Mouse (Mus musculus): ENCODE measurements around the gene Psma5. TPM values are rescaled to one million over a fixed set of nuclear protein-coding genes. Genes with fewer than 3 reads are reported as not detected.
"Not testable (repeated sequence)": the region's sequence is repeated elsewhere in the genome, so short reads cannot be mapped to it uniquely, and the experiment has no call there.

Gene Psma5
- polyA plus RNA-seq, 1 experiment = 55.0 TPM

- not testable (repeated sequence) for DNase-seq; H3K4me3 ChIP-seq (ENCODE audit: insufficient read depth, low read depth, low read length); H3K27ac ChIP-seq (ENCODE audit: insufficient read depth, low read depth, low read length); H3K27me3 ChIP-seq (replicated peaks; ENCODE audit: control insufficient read depth, insufficient read depth, low read length); H3K4me1 ChIP-seq (ENCODE audit: control insufficient read depth, insufficient read depth, low read length); H3K36me3 ChIP-seq (ENCODE audit: control insufficient read depth, insufficient read depth, low read length)
- 0 out of 2 replicates have a peak, but pooled peaks have one; percentile 11 for TF ChIP-seq CTCF (conservative IDR thresholded peaks at IDR 0.05; ENCODE audit: insufficient read depth, insufficient read length, low read depth, low read length)
- WGBS = 92% methylated on average over 4 of the region's 4 CpGs
These were observed 19.1 kb upstream of the Psma5 start for GRCm38 (mm10) chr3:108237474-108238102.

GRCm38 (mm10) chr3:108241243-108241839 is 15.4 kb upstream of the Psma5 start:
- no peak overlapping the region for H3K27ac ChIP-seq (ENCODE audit: insufficient read depth, low read depth, low read length)
- no peak for DNase-seq
- no peaks in the 10 kb centered on the region for H3K36me3 ChIP-seq (ENCODE audit: control insufficient read depth, insufficient read depth, low read length)
- no peaks in the 10 kb centered on the region for H3K27me3 ChIP-seq (replicated peaks; ENCODE audit: control insufficient read depth, insufficient read depth, low read length)
- H3K4me1 ChIP-seq (ENCODE audit: control insufficient read depth, insufficient read depth, low read length) = no peaks in the 10 kb centered on the region
- TF ChIP-seq POLR2A (IDR thresholded peaks at IDR 0.05; ENCODE audit: low read depth, low read length) (no peak), CTCF (conservative IDR thresholded peaks at IDR 0.05; ENCODE audit: insufficient read depth, insufficient read length, low read depth, low read length) (no peak)
- H3K4me3 ChIP-seq (ENCODE audit: insufficient read depth, low read depth, low read length) = no peak overlapping the region
- WGBS = 88% methylated on average over 3 of the region's 3 CpGs

GRCm38 (mm10) chr3:108246857-108247256 is 9.9 kb upstream of the Psma5 start:
- no peak for DNase-seq
- WGBS = 79% methylated on average over 2 of the region's 2 CpGs
- no peak overlapping the region for H3K27ac ChIP-seq (ENCODE audit: insufficient read depth, low read depth, low read length)
- H3K36me3 ChIP-seq (ENCODE audit: control insufficient read depth, insufficient read depth, low read length) = no peaks in the 10 kb centered on the region
- no peaks in the 10 kb centered on the region for H3K4me1 ChIP-seq (ENCODE audit: control insufficient read depth, insufficient read depth, low read length)
- H3K4me3 ChIP-seq (ENCODE audit: insufficient read depth, low read depth, low read length) = no peak overlapping the region
- H3K27me3 ChIP-seq (replicated peaks; ENCODE audit: control insufficient read depth, insufficient read depth, low read length) = no peaks in the 10 kb centered on the region
- TF ChIP-seq POLR2A (IDR thresholded peaks at IDR 0.05; ENCODE audit: low read depth, low read length) = no peak

- TF ChIP-seq POLR2A (IDR thresholded peaks at IDR 0.05; ENCODE audit: low read depth, low read length) (no peak), CTCF (conservative IDR thresholded peaks at IDR 0.05; ENCODE audit: insufficient read depth, insufficient read length, low read depth, low read length) (no peak)
- Histone ChIP-seq H3K27ac (ENCODE audit: insufficient read depth, low read depth, low read length) (no peak overlapping the region), H3K27me3 (replicated peaks; ENCODE audit: control insufficient read depth, insufficient read depth, low read length) (no peaks in the 10 kb centered on the region), H3K4me1 (ENCODE audit: control insufficient read depth, insufficient read depth, low read length) (no peaks in the 10 kb centered on the region), H3K36me3 (ENCODE audit: control insufficient read depth, insufficient read depth, low read length) (no peaks in the 10 kb centered on the region), H3K4me3 (ENCODE audit: insufficient read depth, low read depth, low read length) (peak overlapping the region; percentile 81)
- 31% methylated on average over 3 of the region's 3 CpGs for WGBS
- no peak for DNase-seq
These were observed 1.2 kb downstream of the Psma5 start for GRCm38 (mm10) chr3:108257831-108258500.

GRCm38 (mm10) chr3:108259319-108259718 is 2.6 kb downstream of the Psma5 start:
- Histone ChIP-seq H3K27ac (ENCODE audit: insufficient read depth, low read depth, low read length) (no peak overlapping the region), H3K27me3 (replicated peaks; ENCODE audit: control insufficient read depth, insufficient read depth, low read length) (no peaks in the 10 kb centered on the region), H3K4me1 (ENCODE audit: control insufficient read depth, insufficient read depth, low read length) (no peaks in the 10 kb centered on the region; the same call in 1 of the 2 replicates), H3K4me3 (ENCODE audit: insufficient read depth, low read depth, low read length) (no peak overlapping the region), H3K36me3 (ENCODE audit: control insufficient read depth, insufficient read depth, low read length) (peaks cover 1% of the 10 kb centered on the region; the same call in 1 of the 2 replicates)
- WGBS = 63% methylated on average over 3 of the region's 3 CpGs
- DNase-seq = no peak
- no peak for TF ChIP-seq CTCF (conservative IDR thresholded peaks at IDR 0.05; ENCODE audit: insufficient read depth, insufficient read length, low read depth, low read length)
- TF ChIP-seq POLR2A (IDR thresholded peaks at IDR 0.05; ENCODE audit: low read depth, low read length) = no peak

GRCm38 (mm10) chr3:108279495-108279894 is 22.8 kb downstream of the Psma5 start:
- H3K27me3 ChIP-seq (replicated peaks; ENCODE audit: control insufficient read depth, insufficient read depth, low read length); H3K27ac ChIP-seq (ENCODE audit: insufficient read depth, low read depth, low read length); H3K4me1 ChIP-seq (ENCODE audit: control insufficient read depth, insufficient read depth, low read length); H3K36me3 ChIP-seq (ENCODE audit: control insufficient read depth, insufficient read depth, low read length); DNase-seq; H3K4me3 ChIP-seq (ENCODE audit: insufficient read depth, low read depth, low read length): not testable (repeated sequence)
- WGBS = 75% methylated on average over 5 of the region's 5 CpGs

GRCm38 (mm10) chr3:108282401-108283240 is 25.9 kb downstream of the Psma5 start:
- H3K4me1 ChIP-seq (ENCODE audit: control insufficient read depth, insufficient read depth, low read length) = peaks cover under 1% of the 10 kb centered on the region; the same call in 1 of the 2 replicates
- 22% methylated on average over 12 of the region's 12 CpGs for WGBS
- peak; percentile 68 for DNase-seq
- no peak overlapping the region for H3K4me3 ChIP-seq (ENCODE audit: insufficient read depth, low read depth, low read length)
- no peaks in the 10 kb centered on the region for H3K27me3 ChIP-seq (replicated peaks; ENCODE audit: control insufficient read depth, insufficient read depth, low read length)
- H3K36me3 ChIP-seq (ENCODE audit: control insufficient read depth, insufficient read depth, low read length) = no peaks in the 10 kb centered on the region; the same call in 1 of the 2 replicates
- peak overlapping the region; percentile 59; the same call in 1 of the 2 replicates for H3K27ac ChIP-seq (ENCODE audit: insufficient read depth, low read depth, low read length)
- no peak for TF ChIP-seq POLR2A (IDR thresholded peaks at IDR 0.05; ENCODE audit: low read depth, low read length)
- peak; percentile 38 for TF ChIP-seq CTCF (conservative IDR thresholded peaks at IDR 0.05; ENCODE audit: insufficient read depth, insufficient read length, low read depth, low read length)
